Mouse (Mus musculus): ENCODE data around the gene Nav3.

DNA sequence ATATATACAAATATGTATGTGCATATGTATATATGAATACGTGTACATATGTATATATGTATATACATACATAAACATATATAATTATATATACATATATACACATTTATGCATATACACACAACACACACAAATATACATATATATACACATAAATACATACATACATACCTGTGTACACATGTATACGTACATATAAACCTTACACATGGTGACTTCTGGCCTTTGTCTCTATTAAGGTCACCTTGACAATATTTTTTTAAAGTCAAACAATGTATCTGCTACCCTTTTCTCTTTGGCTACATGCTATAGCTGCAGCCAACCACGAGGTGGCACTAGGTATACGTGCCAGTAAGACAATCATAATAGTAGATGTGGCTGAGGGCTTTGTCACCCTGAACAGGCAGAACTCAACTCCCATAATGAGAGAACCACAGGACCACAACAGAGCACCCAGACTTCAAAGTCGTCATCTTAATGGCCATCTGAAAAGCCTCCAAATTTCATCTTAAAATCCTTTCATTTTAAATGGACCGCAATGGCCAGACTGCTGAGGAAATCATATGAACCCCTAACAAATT lies 535.3 kb downstream of the Nav3 start:
- no peak for TF ChIP-seq SIN3A (IDR thresholded peaks at IDR 0.05; ENCODE audit: low read length)
- no peak for TF ChIP-seq UBTF (IDR thresholded peaks at IDR 0.05; ENCODE audit: borderline replicate concordance, insufficient read depth, low read depth, low read length)
- no peak for TF ChIP-seq CHD2 (IDR thresholded peaks at IDR 0.05; ENCODE audit: low read length)
- TF ChIP-seq ZC3H11A (IDR thresholded peaks at IDR 0.05; ENCODE audit: low read depth, low read length) = no peak
- no peak for TF ChIP-seq EP300 (IDR thresholded peaks at IDR 0.05; ENCODE audit: low read depth in 1 of 2, low read length in 2 of 2)
- no peak for TF ChIP-seq KAT2A (conservative IDR thresholded peaks at IDR 0.05; ENCODE audit: low read depth, low read length)
- no peak for TF ChIP-seq TCF12 (IDR thresholded peaks at IDR 0.05; ENCODE audit: low read depth, low read length)
- no peak for TF ChIP-seq USF2 (IDR thresholded peaks at IDR 0.05; ENCODE audit: borderline replicate concordance in 1 of 2, insufficient read depth in 1 of 2, low read depth in 1 of 2, low read length in 2 of 2)

All from MEL (cell line).